Mouse (Mus musculus) CD4-positive helper T cell, adult 2 months (primary cell): ENCODE results near the gene Med13l.

Experiments
- DNase-seq: peaks from one replicate; pipeline ENCODE4 v3.0.0-alpha.2; 2012; ENCODE audit warnings: low read depth, missing footprints, low spot score

Gene Med13l

GRCm38 (mm10) chr5:118560385-118561085, at the start of gene Med13l:
Gene Med13l (plus strand): TSS chr5:118560679.
- peak; percentile 76 for DNase-seq

GRCm38 (mm10) chr5:118510969-118511368, 49.5 kb upstream of the Med13l start:
- no peak for DNase-seq

- DNase-seq = no peak
Observed at GRCm38 (mm10) chr5:118513005-118513404, 47.5 kb upstream of the Med13l start.

- peak; percentile 33 for DNase-seq
Observed at GRCm38 (mm10) chr5:118513629-118514526, 46.6 kb upstream of the Med13l start.

GRCm38 (mm10) chr5:118514527-118514831, 46.0 kb upstream of the Med13l start:
- DNase-seq = no peak

GRCm38 (mm10) chr5:118514842-118515241, 45.6 kb upstream of the Med13l start:
- DNase-seq = no peak

- DNase-seq = no peak
Observed at GRCm38 (mm10) chr5:118515280-118515721, 45.2 kb upstream of the Med13l start.

- no peak for DNase-seq
Observed at GRCm38 (mm10) chr5:118516066-118516465, 44.4 kb upstream of the Med13l start.

GRCm38 (mm10) chr5:118516470-118516869, 44.0 kb upstream of the Med13l start:
- DNase-seq = no peak

- no peak for DNase-seq
Observed at GRCm38 (mm10) chr5:118520457-118520856, 40.0 kb upstream of the Med13l start.

- no peak for DNase-seq
Observed at GRCm38 (mm10) chr5:118524400-118524799, 36.1 kb upstream of the Med13l start.

GRCm38 (mm10) chr5:118525634-118526033, 34.8 kb upstream of the Med13l start:
- DNase-seq = no peak

GRCm38 (mm10) chr5:118526504-118526903, 34.0 kb upstream of the Med13l start:
- no peak for DNase-seq

- DNase-seq = no peak
Observed at GRCm38 (mm10) chr5:118529241-118529640, 31.2 kb upstream of the Med13l start.

- DNase-seq = no peak
Observed at GRCm38 (mm10) chr5:118532125-118532524, 28.4 kb upstream of the Med13l start.

GRCm38 (mm10) chr5:118532659-118533058, 27.8 kb upstream of the Med13l start:
- DNase-seq = no peak

GRCm38 (mm10) chr5:118534407-118534921, 26.0 kb upstream of the Med13l start:
- no peak for DNase-seq

- DNase-seq = no peak
Observed at GRCm38 (mm10) chr5:118535130-118535529, 25.3 kb upstream of the Med13l start.

- DNase-seq = no peak
Observed at GRCm38 (mm10) chr5:118538487-118538886, 22.0 kb upstream of the Med13l start.

- DNase-seq = no peak
Observed at GRCm38 (mm10) chr5:118543816-118544215, 16.7 kb upstream of the Med13l start.

GRCm38 (mm10) chr5:118550493-118550892, 10.0 kb upstream of the Med13l start:
- DNase-seq = no peak

- no peak for DNase-seq
Observed at GRCm38 (mm10) chr5:118553290-118553689, 7.2 kb upstream of the Med13l start.

GRCm38 (mm10) chr5:118555305-118555704, 5.2 kb upstream of the Med13l start:
- no peak for DNase-seq
